Mouse (Mus musculus) brain, embryonic 14.5 days (tissue): ENCODE data around the gene Dram1.

Experiments used
- CTCF ChIP-seq: fragments of 200-500 bp; IDR thresholded peaks from 2 replicates; pipeline ENCODE4 v1.5.1; 2012; ENCODE audit warnings: inconsistent platforms, mild to moderate bottlenecking, moderate library complexity, borderline replicate concordance; ENCODE audit not compliant: insufficient read depth, insufficient read length; ENCODE audit errors: extremely low read depth
- POLR2A ChIP-seq: fragments of 200-500 bp; IDR thresholded peaks from 2 replicates; pipeline ENCODE4 v1.6.1; 2012; ENCODE audit warnings: mild to moderate bottlenecking, inconsistent platforms, borderline replicate concordance; ENCODE audit not compliant: poor library complexity, insufficient read depth, insufficient read length, severe bottlenecking; ENCODE audit errors: extremely low read depth

DNA sequence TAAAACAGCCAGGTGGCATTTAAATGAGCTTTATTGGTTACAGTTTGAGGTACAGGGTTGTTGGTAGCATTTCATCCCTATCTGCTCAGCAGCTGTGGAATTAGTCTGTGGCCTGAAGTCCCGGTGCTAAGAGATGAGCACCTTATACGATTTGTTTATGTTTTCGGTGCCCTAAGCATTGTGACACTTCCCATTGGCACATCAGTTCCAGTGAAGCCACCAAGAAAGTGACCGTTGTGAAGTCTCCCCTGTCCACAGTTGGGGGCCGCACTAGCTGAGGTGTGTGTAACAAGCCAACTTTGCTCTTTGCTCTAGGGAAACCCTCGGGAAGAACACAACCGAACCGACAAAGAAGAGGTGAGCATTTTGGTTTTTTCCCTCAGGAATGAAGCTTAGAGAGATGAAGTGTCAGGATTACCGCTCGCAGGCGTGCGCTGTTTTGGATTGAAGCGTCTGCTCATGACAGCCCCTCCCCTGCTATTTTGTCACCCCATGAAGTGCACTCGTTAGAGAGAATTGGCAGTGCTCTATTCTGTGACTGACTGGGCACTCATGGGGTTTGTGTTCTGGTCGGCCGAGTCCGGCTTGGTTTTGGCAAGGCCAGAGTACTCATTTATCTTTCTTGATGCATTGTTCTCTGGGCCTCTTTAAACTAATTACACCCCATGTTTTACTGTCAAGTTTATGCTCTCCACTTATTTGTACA is 33.6 kb upstream of the Dram1 start:
- no peak for TF ChIP-seq CTCF
- no peak for TF ChIP-seq POLR2A
